In the genomic region with DNA sequence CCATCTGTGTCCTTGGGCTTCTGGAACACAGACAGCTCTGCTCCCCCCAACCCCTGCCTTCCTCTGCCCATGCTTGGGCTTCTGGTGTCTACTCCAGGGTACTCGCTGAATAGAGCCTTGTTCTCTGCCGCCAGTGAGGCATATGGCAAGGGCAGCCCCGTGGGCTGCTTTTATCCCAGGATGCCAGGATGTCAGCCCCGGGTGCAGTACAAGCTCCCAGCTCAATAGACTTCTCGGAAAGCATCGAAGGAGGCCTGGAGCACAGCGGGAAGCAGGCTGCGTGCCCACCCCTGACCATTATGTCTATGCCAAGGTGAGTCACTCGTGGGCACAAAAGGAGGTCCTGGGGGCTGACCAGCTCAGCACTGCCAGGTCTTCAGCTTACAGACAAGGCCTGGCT, we compare ENCODE assay signal across 10 mouse cellular contexts. TPM values are rescaled to one million over a fixed set of nuclear protein-coding genes. Genes with fewer than 3 reads are reported as not detected.
DNase-seq lines count a peak whose midpoint lies in the region; ATAC-seq lines count a peak whose summit lies in the region.
"Had no signal": no experiment of that assay in that cellular context is flagged by ENCODE, and none has a peak within 500 bp of the region (broad histone marks: within the 10 kb centered on the region; RNA-seq: fewer than 3 reads in every experiment).

No protein-coding gene starts in this region.

- peak; percentile 46; the same call in 1 of the 2 replicates for ATAC-seq in forebrain, embryonic 14.5 days
- ATAC-seq in neural tube, embryonic 15.5 days (ENCODE audit: low FRiP score): peak; percentile 60; the same call in 1 of the 2 replicates
- ATAC-seq in megakaryocyte, adult 5-6 weeks (ENCODE audit: poor library complexity, severe bottlenecking): no peak

- H3K4me1 ChIP-seq in forebrain, embryonic 14.5 days (ENCODE audit: control insufficient read depth, insufficient read depth, low read length): peaks cover 1% of the 10 kb centered on the region; the same call in 1 of the 2 replicates
- peaks cover 13% of the 10 kb centered on the region for H3K4me1 ChIP-seq in neural tube, embryonic 15.5 days

- no peak overlapping the region for H3K9ac ChIP-seq in forebrain, embryonic 14.5 days (ENCODE audit: low read length)
- H3K9ac ChIP-seq in neural tube, embryonic 15.5 days (replicated peaks): no peak overlapping the region
- H3K9ac ChIP-seq: lung, embryonic 14.5 days had no signal

- intact Hi-C loops in left cerebral cortex, postnatal 10 days (cut with DNase I): no loop called here

- H3K4me2 ChIP-seq in forebrain, embryonic 14.5 days (ENCODE audit: low read length): no peak overlapping the region
- H3K4me2 ChIP-seq in neural tube, embryonic 15.5 days: no peak overlapping the region
- H3K4me2 ChIP-seq: lung, embryonic 14.5 days had no signal

- 54% methylated on average over 9 of the region's 9 CpGs for WGBS in forebrain, embryonic 14.5 days
- 63% methylated on average over 9 of the region's 9 CpGs for WGBS in neural tube, embryonic 15.5 days

- DNase-seq in left cerebral cortex, postnatal 10 days (ENCODE audit: extremely low spot score in 1 of 2, low spot score in 2 of 2): peak; percentile 53 to 65
- DNase-seq in left cerebral cortex, adult 11 months (ENCODE audit: low spot score): no peak
- DNase-seq in cerebellum, adult 8-10 months: peak; percentile 75
- peak; percentile 56 for DNase-seq in forebrain, embryonic 14.5 days (ENCODE audit: low spot score)
- DNase-seq in embryo, embryonic 11 days: no peak
- DNase-seq: lung, embryonic 14.5 days had no signal

- no peaks in the 10 kb centered on the region for H3K9me3 ChIP-seq in forebrain, embryonic 14.5 days (replicated peaks; ENCODE audit: control insufficient read depth, low read length)
- no peaks in the 10 kb centered on the region for H3K9me3 ChIP-seq in neural tube, embryonic 15.5 days (replicated peaks)
- H3K9me3 ChIP-seq: G1E had no signal

- H3K27ac ChIP-seq in forebrain, embryonic 14.5 days (ENCODE audit: low read depth, low read length): no peak overlapping the region
- peak overlapping the region; percentile 30; the same call in 1 of the 2 replicates for H3K27ac ChIP-seq in neural tube, embryonic 15.5 days (replicated peaks)

- peaks cover 10% of the 10 kb centered on the region for H3K27me3 ChIP-seq in forebrain, embryonic 14.5 days (replicated peaks; ENCODE audit: control insufficient read depth, insufficient read depth, low read length)
- peaks cover 40% of the 10 kb centered on the region for H3K27me3 ChIP-seq in neural tube, embryonic 15.5 days (replicated peaks)

- no peak overlapping the region for H3K4me3 ChIP-seq in forebrain, embryonic 14.5 days (ENCODE audit: low read depth, low read length)
- no peak overlapping the region for H3K4me3 ChIP-seq in neural tube, embryonic 15.5 days (replicated peaks)

- no peaks in the 10 kb centered on the region for H3K36me3 ChIP-seq in forebrain, embryonic 14.5 days (ENCODE audit: control insufficient read depth, insufficient read depth, low read length)
- no peaks in the 10 kb centered on the region for H3K36me3 ChIP-seq in neural tube, embryonic 15.5 days
- H3K36me3 ChIP-seq: G1E had no signal

RNA-seq across cellular contexts. Expression of a gene that starts 2.3 kb away (rescaled TPM):
- 100 to 1,000 TPM; 109 to 117 TPM for total RNA-seq in left cerebral cortex, postnatal 10 days (2021)
- 0.23 and 0.37 TPM in 2 replicates for polyA plus RNA-seq in forebrain, embryonic 14.5 days (2014; fragmentation: Nextera tagmentation; extraction: Ambion mirVana)
- polyA plus RNA-seq in neural tube, embryonic 15.5 days (2015; fragmentation: Nextera tagmentation; extraction: Ambion mirVana): 2.4 and 4.2 TPM in 2 replicates
- 0.18 and 0.49 TPM in 2 replicates for total RNA-seq in megakaryocyte, adult 5-6 weeks (2015)
- total RNA-seq in megakaryocyte, adult 5-6 weeks (2017): 0.49 TPM in 1 of 2 replicates, not detected in the other
- total RNA-seq: G1E; gastrocnemius, adult 18-20 months had no signal
- polyA plus RNA-seq: G1E had no signal

RNA-seq across cellular contexts. Expression of a gene that starts 13.4 kb away (rescaled TPM):
- total RNA-seq in left cerebral cortex, postnatal 10 days (2021): not detected
- 0.19 TPM in 1 of 2 replicates, not detected in the other for polyA plus RNA-seq in forebrain, embryonic 14.5 days (2014; fragmentation: Nextera tagmentation; extraction: Ambion mirVana)
- polyA plus RNA-seq in neural tube, embryonic 15.5 days (2015; fragmentation: Nextera tagmentation; extraction: Ambion mirVana): not detected in 2 replicates
- not detected in 2 replicates for total RNA-seq in megakaryocyte, adult 5-6 weeks (2015)
- not detected in 2 replicates for total RNA-seq in megakaryocyte, adult 5-6 weeks (2017)
- total RNA-seq: gastrocnemius, adult 18-20 months had no signal
- polyA plus RNA-seq: G1E; lung, embryonic 14.5 days had no signal

RNA-seq across cellular contexts. Expression of a gene that starts 17.4 kb away (rescaled TPM):
- total RNA-seq in left cerebral cortex, postnatal 10 days (2021): 1 to 10 TPM; 1.3 to 1.6 TPM
- 2.6 and 2.8 TPM in 2 replicates for polyA plus RNA-seq in forebrain, embryonic 14.5 days (2014; fragmentation: Nextera tagmentation; extraction: Ambion mirVana)
- polyA plus RNA-seq in neural tube, embryonic 15.5 days (2015; fragmentation: Nextera tagmentation; extraction: Ambion mirVana): 1.5 and 1.7 TPM in 2 replicates
- total RNA-seq in megakaryocyte, adult 5-6 weeks (2015): not detected in 2 replicates
- not detected in 2 replicates for total RNA-seq in megakaryocyte, adult 5-6 weeks (2017)
- total RNA-seq: gastrocnemius, adult 18-20 months had no signal

RNA-seq across cellular contexts. Expression of a gene that starts 17.6 kb away (rescaled TPM):
- 100 to 1,000 TPM; 101 to 102 TPM for total RNA-seq in left cerebral cortex, postnatal 10 days (2021)
- polyA plus RNA-seq in forebrain, embryonic 14.5 days (2014; fragmentation: Nextera tagmentation; extraction: Ambion mirVana): 150 and 168 TPM in 2 replicates
- polyA plus RNA-seq in neural tube, embryonic 15.5 days (2015; fragmentation: Nextera tagmentation; extraction: Ambion mirVana): 121 and 147 TPM in 2 replicates
- total RNA-seq in megakaryocyte, adult 5-6 weeks (2015): 67.2 and 80.2 TPM in 2 replicates
- total RNA-seq in megakaryocyte, adult 5-6 weeks (2017): 62.9 and 70.6 TPM in 2 replicates

RNA-seq across cellular contexts. Expression of a gene that starts 26.5 kb away (rescaled TPM):
- 1 to 10 TPM; 1.2 to 1.9 TPM for total RNA-seq in left cerebral cortex, postnatal 10 days (2021)
- polyA plus RNA-seq in forebrain, embryonic 14.5 days (2014; fragmentation: Nextera tagmentation; extraction: Ambion mirVana): 4.3 and 5.1 TPM in 2 replicates
- 1.9 and 3.9 TPM in 2 replicates for polyA plus RNA-seq in neural tube, embryonic 15.5 days (2015; fragmentation: Nextera tagmentation; extraction: Ambion mirVana)
- 22.1 and 24.9 TPM in 2 replicates for total RNA-seq in megakaryocyte, adult 5-6 weeks (2015)
- 23.2 and 25.4 TPM in 2 replicates for total RNA-seq in megakaryocyte, adult 5-6 weeks (2017)
- total RNA-seq: gastrocnemius, adult 18-20 months had no signal

Comparison
In these comparisons a context has a peak if more than half of its experiments do, and no peak if none do; other contexts are left out.
1. DNase-seq: peak in left cerebral cortex, postnatal 10 days (2 of 2), cerebellum, adult 8-10 months (single experiment) and forebrain, embryonic 14.5 days (single experiment); none in left cerebral cortex, adult 11 months (single experiment) and embryo, embryonic 11 days (single experiment).
2. RNA of a gene that starts 2.3 kb away (total RNA-seq): 109 to 117 TPM in left cerebral cortex, postnatal 10 days; 0.18 to 0.49 TPM in megakaryocyte, adult 5-6 weeks; every median in the first group is over 10 times any median in the second.